Mouse (Mus musculus) ES-E14 (cell line): ENCODE measurements at regions not wholly inside any gene's neighbourhood (a gene's known extent, or its start where the extent isn't known, plus 50 kb on each side); places are given as distances from the start of the nearest gene placed in this dataset.

Source experiments
- HCFC1 ChIP-seq: IDR thresholded peaks from 2 replicates; pipeline ENCODE4 v1.6.1; 2012; ENCODE audit warnings: low read length, inconsistent platforms, borderline replicate concordance; ENCODE audit not compliant: insufficient read depth
- ZC3H11A ChIP-seq: IDR thresholded peaks from 2 replicates; pipeline ENCODE4 v1.6.1; 2012; ENCODE audit warnings: low read depth, mild to moderate bottlenecking, inconsistent platforms, low read length, borderline replicate concordance
- ZNF384 ChIP-seq: IDR thresholded peaks from 2 replicates; pipeline ENCODE4 v1.6.1; 2012; ENCODE audit warnings: low read depth, low read length, inconsistent platforms

- no peak for TF ChIP-seq ZC3H11A
- TF ChIP-seq ZNF384 = peak; percentile 73
- TF ChIP-seq HCFC1 = no peak
Measured at GRCm38 (mm10) chr13:84349001-84349720, 127.1 kb downstream of the Tmem161b start.
